Mouse (Mus musculus): ENCODE results near the gene Tmem189.
A peak's percentile ranks its signal among the peaks of the same experiment; 100 is the strongest.

The Tmem189 gene

GRCm38 (mm10) chr2:167679902-167680430 lies 9.7 kb downstream of the Tmem189 start:
- DNase-seq (ENCODE audit: low spot score) = no peak

- no peak for DNase-seq (ENCODE audit: low spot score)
These were observed 11.0 kb downstream of the Tmem189 start for GRCm38 (mm10) chr2:167678600-167678999.

- DNase-seq (ENCODE audit: low spot score) = no peak
These were observed 14.3 kb downstream of the Tmem189 start for GRCm38 (mm10) chr2:167675120-167675909.

GRCm38 (mm10) chr2:167672212-167672685 lies 17.4 kb downstream of the Tmem189 start:
- DNase-seq (ENCODE audit: low spot score) = no peak

GRCm38 (mm10) chr2:167671101-167671633 lies 18.5 kb downstream of the Tmem189 start:
- no peak for DNase-seq (ENCODE audit: low spot score)

GRCm38 (mm10) chr2:167669398-167669797 lies 20.2 kb downstream of the Tmem189 start:
- no peak for DNase-seq (ENCODE audit: low spot score)

GRCm38 (mm10) chr2:167668426-167668825 lies 21.2 kb downstream of the Tmem189 start:
- no peak for DNase-seq (ENCODE audit: low spot score)

- no peak for DNase-seq (ENCODE audit: low spot score)
These were observed 23.5 kb downstream of the Tmem189 start for GRCm38 (mm10) chr2:167665972-167666713.

- no peak for DNase-seq (ENCODE audit: low spot score)
These were observed 26.9 kb downstream of the Tmem189 start for GRCm38 (mm10) chr2:167662713-167663112.

GRCm38 (mm10) chr2:167661270-167662203 lies 28.1 kb downstream of the Tmem189 start, which contains the start of gene Gm20431:
Gene Gm20431 (minus strand): TSS chr2:167661496.
- DNase-seq (ENCODE audit: low spot score) = peak; percentile 92

GRCm38 (mm10) chr2:167660611-167660971 lies 29.0 kb downstream of the Tmem189 start:
- DNase-seq (ENCODE audit: low spot score) = no peak

GRCm38 (mm10) chr2:167659847-167660610 lies 29.6 kb downstream of the Tmem189 start:
- DNase-seq (ENCODE audit: low spot score) = peak; percentile 55

- no peak for DNase-seq (ENCODE audit: low spot score)
These were observed 30.3 kb downstream of the Tmem189 start for GRCm38 (mm10) chr2:167659177-167659846.

GRCm38 (mm10) chr2:167658712-167659111 lies 30.9 kb downstream of the Tmem189 start:
- no peak for DNase-seq (ENCODE audit: low spot score)

- DNase-seq (ENCODE audit: low spot score) = no peak
These were observed 31.6 kb downstream of the Tmem189 start for GRCm38 (mm10) chr2:167657973-167658372.

GRCm38 (mm10) chr2:167656629-167657478 lies 32.8 kb downstream of the Tmem189 start:
- no peak for DNase-seq (ENCODE audit: low spot score)

GRCm38 (mm10) chr2:167654911-167655600 lies 34.6 kb downstream of the Tmem189 start:
- no peak for DNase-seq (ENCODE audit: low spot score)

GRCm38 (mm10) chr2:167652694-167653093 lies 36.9 kb downstream of the Tmem189 start:
- no peak for DNase-seq (ENCODE audit: low spot score)
